Mouse (Mus musculus) gastrocnemius, adult 2 months (tissue): ENCODE measurements around the gene Ttll11. TPM values are rescaled to one million over a fixed set of nuclear protein-coding genes. Genes with fewer than 3 reads are reported as not detected.

ENCODE experiments used
- DNase-seq: peaks from one replicate; pipeline ENCODE4 v3.0.0; 2022
- H3K27ac ChIP-seq: fragments of 200-600 bp; 2 replicates; pipeline ENCODE4 v1.8.1; 2022; ENCODE audit warnings: mild to moderate bottlenecking
- H3K4me3 ChIP-seq: fragments of 200-600 bp; 2 replicates; pipeline ENCODE4 v1.8.1; 2022; ENCODE audit warnings: mild to moderate bottlenecking, moderate library complexity
- CTCF ChIP-seq: fragments of 200-600 bp; IDR thresholded peaks from 2 replicates; pipeline ENCODE4 v1.8.1; 2022; ENCODE audit warnings: antibody characterized with exemption, mild to moderate bottlenecking, moderate library complexity
- intact Hi-C: fragments of 180-260 bp; cut with DNase I; formaldehyde crosslinking; loops from one replicate; pipeline ENCODE4 v1.15.1; 2025
- total RNA-seq, 2 experiments: library from RNA; stranded (reverse); gene quantifications; 2 replicates each; pipeline ENCODE4 v1.2.3; 2021

Ttll11 gene
- total RNA-seq, 2 experiments from 2014 or later = 3.0 to 3.4 TPM

DNA sequence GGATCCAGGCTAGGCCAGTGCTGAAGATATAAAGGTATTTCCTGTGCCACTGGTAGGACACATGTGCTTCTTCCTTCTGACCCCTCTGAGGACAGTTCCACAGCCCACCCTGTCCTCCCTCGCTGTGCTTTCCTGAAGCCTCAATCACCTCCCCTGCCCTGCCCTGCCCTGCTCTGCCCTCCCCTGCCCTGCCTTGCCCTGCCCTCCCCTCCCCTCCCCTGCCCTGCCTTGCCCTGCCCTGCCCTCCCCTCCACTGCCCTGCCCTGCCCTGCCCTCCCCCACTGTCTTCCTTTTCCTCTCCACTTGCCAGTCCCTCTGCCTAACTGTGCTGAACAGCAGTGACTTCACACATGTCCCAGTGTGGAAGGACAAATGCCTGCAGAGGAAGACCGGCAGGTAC is 160.8 kb downstream of the Ttll11 start:
- Histone ChIP-seq H3K4me3 (no peak overlapping the region), H3K27ac (no peak overlapping the region)
- no peak for DNase-seq
- intact Hi-C loops = no loop called here
- no peak for TF ChIP-seq CTCF

DNA sequence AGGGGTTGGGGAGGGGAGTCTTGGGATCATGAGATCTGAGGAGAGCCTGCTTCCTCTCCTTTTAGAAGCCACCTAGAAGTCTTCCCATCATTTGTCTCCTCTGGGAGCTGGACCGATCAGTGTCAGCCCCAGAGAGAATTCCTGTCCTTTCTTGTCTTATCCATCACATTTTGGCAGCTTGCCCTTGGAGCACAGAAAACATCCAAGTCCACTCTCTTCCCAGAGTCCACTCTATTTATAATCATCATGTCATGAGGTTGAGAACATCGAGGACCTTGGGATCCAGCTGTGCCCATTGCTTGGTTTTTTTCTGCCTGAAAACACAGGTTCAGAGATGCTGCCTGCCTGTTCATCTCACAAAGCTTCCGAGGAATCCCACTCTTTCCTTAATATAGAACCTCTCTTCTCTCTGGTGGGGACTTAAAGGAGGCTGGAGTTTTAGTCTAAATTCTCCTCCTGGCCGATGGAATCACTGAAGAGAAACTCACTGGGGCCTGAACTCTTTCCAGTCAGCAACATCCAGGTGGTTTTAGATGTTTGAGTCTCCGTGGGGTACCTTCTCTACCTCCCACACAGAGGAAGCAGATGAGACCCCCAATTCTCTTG is 163.6 kb downstream of the Ttll11 start:
- Histone ChIP-seq H3K27ac (peak overlapping the region; percentile 69), H3K4me3 (no peak overlapping the region)
- peak; percentile 35 for DNase-seq
- intact Hi-C loops = no loop called here
- no peak for TF ChIP-seq CTCF

GRCm38 (mm10) chr2:35812561-35812933 is 167.2 kb downstream of the Ttll11 start:
- no peak for DNase-seq
- TF ChIP-seq CTCF = no peak
- no peak overlapping the region for H3K4me3 ChIP-seq

GRCm38 (mm10) chr2:35811801-35812560 is 167.7 kb downstream of the Ttll11 start:
- intact Hi-C loops = no loop called here
- TF ChIP-seq CTCF = no peak
- peak; percentile 31 for DNase-seq
- no peak overlapping the region for H3K4me3 ChIP-seq
- no peak overlapping the region for H3K27ac ChIP-seq

More at GRCm38 (mm10) chr2:35812561-35812933, 167.2 kb downstream of the Ttll11 start:
- H3K27ac ChIP-seq = no peak overlapping the region
- intact Hi-C loops = no loop called here

DNA sequence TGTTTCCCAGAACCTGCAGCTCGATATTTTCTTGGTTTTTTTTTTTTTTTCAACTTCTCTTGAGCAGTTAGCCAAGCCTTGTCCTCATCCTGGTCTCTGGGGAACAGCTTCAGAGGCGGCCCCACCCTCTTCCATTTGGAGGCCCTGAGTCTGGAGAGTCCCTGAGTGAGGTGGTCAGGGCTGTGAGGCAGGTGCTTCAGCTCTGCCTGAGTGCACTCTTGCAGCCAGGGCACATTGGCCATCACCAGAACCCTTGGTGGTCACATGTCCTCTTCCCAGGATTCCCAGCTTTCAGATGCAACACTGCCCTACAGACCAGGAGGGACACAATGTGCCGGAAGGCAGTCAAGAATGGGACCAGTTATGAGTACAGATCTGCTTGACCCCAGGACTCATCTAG is 169.7 kb downstream of the Ttll11 start:
- no peak overlapping the region for H3K4me3 ChIP-seq
- no peak overlapping the region for H3K27ac ChIP-seq
- DNase-seq = peak; percentile 41
- intact Hi-C loops = no loop called here
- no peak for TF ChIP-seq CTCF

GRCm38 (mm10) chr2:35809141-35809540 is 170.6 kb downstream of the Ttll11 start:
- H3K4me3 ChIP-seq = no peak overlapping the region
- intact Hi-C loops = no loop called here
- no peak overlapping the region for H3K27ac ChIP-seq
- DNase-seq = no peak
- no peak for TF ChIP-seq CTCF

- intact Hi-C loops = no loop called here
- H3K4me3 ChIP-seq = no peak overlapping the region
- TF ChIP-seq CTCF = no peak
- no peak overlapping the region for H3K27ac ChIP-seq
- no peak for DNase-seq
These were observed 173.8 kb downstream of the Ttll11 start for GRCm38 (mm10) chr2:35805881-35806280.

DNA sequence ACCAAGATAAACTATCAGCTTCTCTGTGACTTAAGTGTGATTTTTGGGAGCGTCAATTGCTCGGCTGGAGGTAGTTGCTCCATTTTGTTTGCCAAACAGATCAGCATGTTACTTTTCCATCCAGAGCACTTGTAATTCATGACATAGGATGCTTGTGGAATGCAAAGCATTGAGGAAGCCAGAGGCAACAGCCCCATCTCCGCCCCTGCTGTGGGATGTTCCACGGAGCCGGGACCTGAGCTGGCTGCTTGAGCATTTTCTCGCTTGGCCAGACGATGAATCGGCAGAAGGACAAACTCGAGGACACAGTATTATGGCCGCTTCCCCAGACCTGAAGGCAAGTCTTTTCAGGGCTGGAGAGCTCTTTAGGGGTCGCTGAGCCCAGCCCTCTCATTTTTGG is 176.6 kb downstream of the Ttll11 start:
- TF ChIP-seq CTCF = no peak
- Histone ChIP-seq H3K27ac (no peak overlapping the region), H3K4me3 (no peak overlapping the region)
- no peak for DNase-seq
- intact Hi-C loops = no loop called here

DNA sequence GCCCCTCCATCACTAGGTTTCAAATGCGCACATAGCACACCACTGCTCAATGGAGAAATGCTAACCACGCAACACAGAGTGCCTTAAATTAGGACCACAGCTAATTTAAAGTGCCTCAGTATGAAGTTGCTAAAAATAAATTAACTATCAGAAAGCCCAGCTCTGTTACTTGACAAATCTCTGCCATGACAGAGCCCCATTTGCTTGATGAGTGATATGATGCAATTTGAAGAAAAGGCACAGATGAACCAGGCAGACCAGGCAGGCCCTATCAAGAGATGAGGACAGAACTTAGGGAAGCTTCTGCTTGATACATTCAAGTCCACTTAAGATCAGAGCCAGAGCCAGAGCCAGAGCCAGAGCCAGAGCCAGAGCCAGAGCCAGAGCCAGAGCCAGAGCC is 178.0 kb downstream of the Ttll11 start:
- Histone ChIP-seq H3K4me3 (no peak overlapping the region), H3K27ac (no peak overlapping the region)
- DNase-seq = no peak
- TF ChIP-seq CTCF = no peak
- intact Hi-C loops = no loop called here

DNA sequence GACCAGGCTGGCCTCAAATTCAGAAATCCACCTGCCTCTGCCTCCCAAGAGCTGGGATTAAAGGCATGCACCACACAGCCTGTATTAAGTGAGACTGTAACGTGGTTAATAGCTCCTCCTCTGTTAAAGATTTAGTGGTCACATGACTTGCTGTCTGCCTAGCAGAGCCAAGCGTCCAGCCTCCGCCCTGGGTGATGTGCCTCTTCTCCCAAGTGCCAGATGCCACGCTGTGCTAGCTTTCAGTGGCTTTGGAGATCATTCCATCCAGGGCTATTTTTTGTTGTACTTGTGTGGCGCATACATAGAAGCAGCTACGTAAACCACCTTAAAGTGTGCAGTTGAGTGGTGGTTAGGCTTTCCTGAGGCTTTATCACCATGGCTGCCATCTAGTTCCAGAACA is 180.6 kb downstream of the Ttll11 start:
- no peak overlapping the region for H3K4me3 ChIP-seq
- H3K27ac ChIP-seq = no peak overlapping the region
- intact Hi-C loops = no loop called here
- TF ChIP-seq CTCF = no peak
- DNase-seq = no peak

- Histone ChIP-seq H3K27ac (no peak overlapping the region), H3K4me3 (no peak overlapping the region)
- no peak for TF ChIP-seq CTCF
- DNase-seq = no peak
- intact Hi-C loops = no loop called here
These were observed 181.7 kb downstream of the Ttll11 start for GRCm38 (mm10) chr2:35797998-35798397.

GRCm38 (mm10) chr2:35789362-35790326 is 190.1 kb downstream of the Ttll11 start:
- intact Hi-C loops = loop anchor here (2.0 kb wide), 1 partner anchor 67 kb away; no protein-coding TSS in a partner anchor
- Histone ChIP-seq H3K27ac (no peak overlapping the region), H3K4me3 (no peak overlapping the region)
- DNase-seq = no peak
- TF ChIP-seq CTCF = no peak

DNA sequence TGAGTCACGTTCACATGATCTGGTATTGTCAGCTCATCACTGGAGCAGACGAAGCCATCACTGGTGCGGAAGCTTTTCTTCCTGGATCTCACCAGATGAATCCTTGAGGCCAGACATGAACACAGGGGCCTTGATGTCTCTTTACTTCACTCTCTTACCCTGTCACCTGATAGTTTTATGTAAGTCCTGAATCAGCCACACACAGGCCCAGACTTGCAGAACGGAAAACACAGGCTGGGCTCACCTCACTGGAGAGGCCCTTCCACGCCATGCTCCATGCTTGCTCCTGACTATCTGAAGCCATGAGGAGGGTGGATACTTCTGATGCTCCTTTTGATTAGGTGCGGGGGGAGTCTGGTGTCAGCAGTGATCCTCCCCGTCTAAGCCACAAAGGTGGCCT is 193.8 kb downstream of the Ttll11 start:
- no peak for DNase-seq
- TF ChIP-seq CTCF = no peak
- Histone ChIP-seq H3K27ac (no peak overlapping the region), H3K4me3 (no peak overlapping the region)
- intact Hi-C loops = no loop called here
